Mouse (Mus musculus) layer of hippocampus, adult 2 months (tissue): Measurements from ENCODE around the gene Slc38a6. TPM values are rescaled to one million over a fixed set of nuclear protein-coding genes. Genes with fewer than 3 reads are reported as not detected.

ENCODE experiments used
- DNase-seq, 2 experiments: peaks; one replicate each; pipeline ENCODE4 v3.0.0; 2022; ENCODE audit warnings: low spot score in 2 of 2
- H3K27ac ChIP-seq: fragments of 200-600 bp; 2 replicates; pipeline ENCODE4 v1.8.1; 2022
- H3K4me3 ChIP-seq: fragments of 200-600 bp; 2 replicates; pipeline ENCODE4 v1.8.1; 2022; ENCODE audit warnings: mild to moderate bottlenecking
- CTCF ChIP-seq: fragments of 200-600 bp; conservative IDR thresholded peaks from 2 replicates; pipeline ENCODE4 v1.8.1; 2022; ENCODE audit warnings: antibody characterized with exemption, mild to moderate bottlenecking, moderate library complexity
- total RNA-seq, 2 experiments: library from RNA; stranded (reverse); gene quantifications; 2 replicates each; pipeline ENCODE4 v1.2.3; 2021

Gene Slc38a6
- total RNA-seq, 2 experiments from 2014 or later, result 14.2 to 18.2 TPM

GRCm38 (mm10) chr12:73328448-73329167 is 42.0 kb downstream of the Slc38a6 start:
- no peak for DNase-seq
- TF ChIP-seq CTCF, result no peak
- Histone ChIP-seq H3K27ac (no peak overlapping the region), H3K4me3 (no peak overlapping the region)

DNA sequence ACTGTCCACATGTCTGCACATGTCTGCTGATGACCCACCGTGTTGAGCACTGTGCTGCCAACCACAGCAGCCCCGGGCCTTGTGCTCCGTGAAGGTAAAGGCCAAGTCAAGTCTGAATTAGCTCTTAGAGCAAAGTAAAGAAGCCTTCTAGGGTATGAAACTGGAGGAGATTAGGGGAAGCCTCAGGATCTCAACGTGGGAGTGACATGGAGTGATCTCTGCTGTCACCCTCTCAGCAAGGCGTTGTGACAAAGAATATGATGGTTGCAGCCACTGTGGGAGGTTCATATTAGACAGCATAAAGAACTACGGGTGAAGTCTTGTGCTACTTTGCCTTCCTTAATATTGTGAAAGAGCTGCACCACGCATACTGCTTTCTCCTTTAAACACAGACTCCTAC is 43.7 kb downstream of the Slc38a6 start:
- H3K27ac ChIP-seq, result no peak overlapping the region
- no peak overlapping the region for H3K4me3 ChIP-seq
- no peak for TF ChIP-seq CTCF
- DNase-seq, result no peak

DNA sequence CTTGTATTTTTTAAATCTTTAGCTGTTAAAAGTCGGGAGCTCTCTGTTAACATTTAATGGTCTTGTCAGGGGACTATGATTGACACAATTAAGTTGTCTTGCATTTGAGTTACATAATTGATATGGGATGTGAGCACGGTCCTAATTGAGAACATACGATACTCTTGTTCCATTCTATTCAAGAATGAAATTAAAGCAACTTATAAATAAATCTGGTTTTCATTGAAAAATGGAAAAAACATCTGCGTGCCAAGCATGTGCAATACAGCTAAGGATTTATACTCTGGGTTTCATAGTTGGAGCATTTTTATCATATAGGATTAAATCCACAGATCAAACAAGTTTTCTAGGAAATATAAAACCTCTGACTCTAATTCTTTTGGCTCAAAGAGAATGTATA is 46.1 kb downstream of the Slc38a6 start:
- TF ChIP-seq CTCF, result no peak
- Histone ChIP-seq H3K4me3 (no peak overlapping the region), H3K27ac (no peak overlapping the region)
- DNase-seq, result no peak

DNA sequence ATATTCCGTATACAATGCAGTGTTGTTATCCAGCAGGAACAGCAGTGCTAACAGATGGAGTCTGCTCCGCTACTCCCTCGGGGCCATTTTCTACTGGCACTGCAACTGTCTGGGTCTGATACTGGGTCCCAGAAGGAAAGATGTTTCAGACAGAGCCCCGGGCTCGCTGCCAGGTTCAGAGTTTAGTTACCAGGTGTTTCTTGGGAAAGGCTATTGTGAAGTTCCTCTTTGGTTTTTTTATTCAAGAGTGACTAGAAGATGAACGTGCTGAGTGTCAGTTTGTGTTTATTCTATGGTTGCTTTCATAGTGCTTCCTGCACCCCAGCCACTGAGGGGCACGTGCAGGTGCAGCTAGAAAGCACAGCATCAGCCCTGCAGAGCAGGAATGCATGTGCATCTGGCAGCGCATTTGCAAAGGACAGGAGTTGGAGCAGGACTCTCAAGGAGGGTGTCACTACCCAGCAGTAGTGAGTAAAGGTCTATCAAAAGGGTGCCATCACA is 47.5 kb downstream of the Slc38a6 start:
- TF ChIP-seq CTCF, result no peak
- DNase-seq, result no peak
- Histone ChIP-seq H3K27ac (no peak overlapping the region), H3K4me3 (no peak overlapping the region)

- H3K4me3 ChIP-seq, result no peak overlapping the region
- no peak for DNase-seq
- no peak overlapping the region for H3K27ac ChIP-seq
- TF ChIP-seq CTCF, result no peak
Measured at GRCm38 (mm10) chr12:73337127-73337526, 50.5 kb downstream of the Slc38a6 start.

DNA sequence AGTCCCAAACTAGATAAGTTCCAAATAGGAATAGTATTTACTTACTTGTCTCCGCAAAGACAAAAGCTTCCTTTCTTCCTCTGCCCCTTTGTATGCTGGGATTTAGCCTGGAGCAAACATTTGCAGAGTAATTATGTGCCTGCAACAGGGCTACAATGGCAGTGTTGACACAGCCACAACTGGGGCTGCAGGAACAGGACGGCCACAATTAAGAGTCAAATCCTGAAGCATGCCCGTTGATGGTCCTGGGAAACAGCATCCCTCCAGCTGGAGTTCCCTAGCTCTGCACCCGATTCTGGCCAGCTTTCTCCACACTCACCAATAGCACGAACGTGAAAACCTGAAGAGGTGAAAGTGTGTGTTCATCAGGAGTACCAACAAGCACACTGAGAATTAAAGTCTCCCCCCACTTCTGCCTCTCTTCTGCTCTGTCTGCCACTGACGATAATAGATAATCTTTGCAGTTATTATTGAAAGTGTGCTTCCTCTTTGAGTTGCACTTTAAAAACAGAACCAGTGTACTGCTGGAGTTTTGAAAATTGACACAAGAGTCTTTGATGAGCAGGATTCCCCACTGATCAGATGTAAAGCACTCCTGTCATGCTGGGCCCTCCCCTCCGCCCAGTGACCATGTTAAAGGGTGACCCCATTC is 54.2 kb downstream of the Slc38a6 start:
- H3K4me3 ChIP-seq, result no peak overlapping the region
- DNase-seq, result no peak
- TF ChIP-seq CTCF, result no peak
- peak overlapping the region; percentile 3; the same call in 1 of the 2 replicates for H3K27ac ChIP-seq

- DNase-seq, result no peak
- peak overlapping the region; percentile 68 for H3K27ac ChIP-seq
- no peak for TF ChIP-seq CTCF
- no peak overlapping the region for H3K4me3 ChIP-seq
Measured at GRCm38 (mm10) chr12:73341703-73342663, 55.4 kb downstream of the Slc38a6 start.

DNA sequence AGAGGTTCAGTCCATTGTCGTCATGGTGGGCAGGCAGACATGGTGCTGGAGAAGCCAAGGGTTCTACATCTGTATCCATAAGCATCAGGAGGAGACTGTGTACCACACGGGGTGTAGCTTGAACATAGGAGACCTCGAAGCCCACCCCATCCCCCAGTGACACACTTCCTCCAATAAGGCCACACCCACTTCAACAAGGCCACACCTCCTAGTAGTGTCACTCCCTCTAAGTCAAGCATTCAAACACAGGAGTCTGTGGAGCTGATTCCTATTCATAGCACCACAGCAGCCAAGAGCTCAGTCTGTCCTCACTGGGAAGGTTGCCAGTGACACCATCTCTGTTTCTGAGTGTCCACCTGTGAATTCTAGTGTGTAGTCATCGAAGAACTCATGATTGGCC is 57.7 kb downstream of the Slc38a6 start:
- no peak overlapping the region for H3K27ac ChIP-seq
- H3K4me3 ChIP-seq, result no peak overlapping the region
- no peak for TF ChIP-seq CTCF
- DNase-seq, result no peak

- Histone ChIP-seq H3K27ac (no peak overlapping the region; the same call in 1 of the 2 replicates), H3K4me3 (no peak overlapping the region)
- no peak for TF ChIP-seq CTCF
- DNase-seq, result no peak
Measured at GRCm38 (mm10) chr12:73345157-73345556, 58.6 kb downstream of the Slc38a6 start.

DNA sequence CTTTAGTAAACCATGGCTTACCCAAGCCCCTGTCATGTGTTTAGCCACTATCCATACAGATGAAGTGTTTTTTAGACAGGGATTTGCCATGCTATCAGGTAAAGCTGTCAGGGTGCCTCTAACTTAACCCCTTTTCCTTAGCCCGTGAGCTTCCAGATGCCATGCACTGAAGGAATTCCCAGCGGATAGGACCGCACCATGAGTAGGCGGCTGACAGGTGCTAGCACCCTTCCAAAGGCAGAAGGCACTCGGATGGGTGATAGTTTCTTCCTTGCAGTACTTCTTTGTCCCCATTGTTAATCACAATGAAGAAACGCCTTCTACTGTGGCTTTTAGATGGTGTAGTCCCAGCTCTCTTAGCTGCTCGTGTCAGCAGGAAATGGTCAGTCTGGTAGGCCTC is 60.6 kb downstream of the Slc38a6 start:
- no peak for TF ChIP-seq CTCF

GRCm38 (mm10) chr12:73350466-73350865 is 63.9 kb downstream of the Slc38a6 start:
- Histone ChIP-seq H3K4me3 (no peak overlapping the region), H3K27ac (no peak overlapping the region)
- DNase-seq, result no peak
- TF ChIP-seq CTCF, result no peak

More for the DNA sequence above, 60.6 kb downstream of the Slc38a6 start:
- DNase-seq, result no peak
- H3K27ac ChIP-seq, result no peak overlapping the region
- H3K4me3 ChIP-seq, result no peak overlapping the region

DNA sequence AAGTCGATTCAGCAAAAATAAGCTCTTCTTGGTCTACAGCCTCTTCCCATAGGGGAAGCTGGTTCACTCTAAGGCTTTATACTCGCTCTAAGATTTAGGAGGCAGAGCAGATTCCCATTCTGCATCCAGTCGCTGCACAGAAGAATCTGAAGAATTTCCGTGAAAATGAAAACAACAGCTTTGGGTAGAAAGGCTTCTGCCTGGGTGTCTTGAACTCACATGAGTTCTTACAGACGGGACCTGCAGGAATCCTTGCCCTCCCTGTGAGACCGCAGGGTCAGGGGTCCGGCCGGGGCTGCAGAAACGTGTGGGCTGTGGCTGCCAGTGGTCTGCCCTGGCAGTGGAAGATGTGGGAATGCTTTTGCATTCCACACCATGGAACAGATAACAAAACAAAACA is 64.4 kb downstream of the Slc38a6 start:
- no peak overlapping the region for H3K27ac ChIP-seq
- TF ChIP-seq CTCF, result no peak
- no peak overlapping the region for H3K4me3 ChIP-seq
- DNase-seq, result no peak

DNA sequence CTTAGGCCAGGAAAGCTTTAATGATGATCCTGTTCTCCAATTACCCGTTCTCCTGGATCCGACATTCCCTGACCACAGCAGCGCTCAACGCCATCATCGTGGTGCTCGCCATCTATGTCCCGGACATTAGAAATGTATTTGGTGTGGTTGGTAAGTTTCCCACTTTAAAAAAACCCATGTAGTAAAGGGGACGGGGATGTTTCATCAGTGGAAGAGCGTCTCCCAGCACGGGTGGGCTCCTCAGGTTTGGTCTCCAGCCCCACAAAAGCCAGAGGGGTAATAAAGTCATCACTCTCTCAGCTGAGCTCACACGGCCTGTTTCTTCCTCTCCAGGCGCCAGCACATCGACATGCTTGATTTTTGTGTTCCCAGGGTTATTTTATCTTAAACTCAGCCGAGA is 65.2 kb downstream of the Slc38a6 start:
- Histone ChIP-seq H3K27ac (no peak overlapping the region), H3K4me3 (no peak overlapping the region)
- no peak for DNase-seq
- TF ChIP-seq CTCF, result no peak
